Mouse (Mus musculus): ENCODE measurements around the gene Sash3.

- TF ChIP-seq CHD2 (IDR thresholded peaks at IDR 0.05; ENCODE audit: low read depth, low read length): no peak
- TF ChIP-seq ZC3H11A (IDR thresholded peaks at IDR 0.05; ENCODE audit: borderline replicate concordance, low read depth, low read length): no peak
Measured at GRCm38 (mm10) chrX:48197856-48198255, 51.6 kb downstream of the Sash3 start.
